Mouse (Mus musculus) ES-Bruce4 (cell line): ENCODE data around the gene Cenpb. TPM values are rescaled to one million over a fixed set of nuclear protein-coding genes. Genes with fewer than 3 reads are reported as not detected.

ENCODE experiments used
- H3K27ac ChIP-seq: 2 replicates; pipeline ENCODE4 v1.5.1; 2012; ENCODE audit warnings: low read length, inconsistent platforms; ENCODE audit not compliant: insufficient read depth
- H3K27me3 ChIP-seq: 2 replicates; pipeline ENCODE4 v1.6.1; 2012; ENCODE audit warnings: mild to moderate bottlenecking, low read length, inconsistent platforms; ENCODE audit not compliant: control insufficient read depth, poor library complexity, insufficient read depth, severe bottlenecking
- H3K36me3 ChIP-seq: 2 replicates; pipeline ENCODE4 v1.6.1; 2012; ENCODE audit warnings: inconsistent platforms, mild to moderate bottlenecking, low read length, moderate library complexity; ENCODE audit not compliant: control insufficient read depth, poor library complexity, insufficient read depth, severe bottlenecking
- H3K4me1 ChIP-seq: one replicate; pipeline ENCODE4 v1.8.1; 2011; ENCODE audit warnings: low read length; ENCODE audit not compliant: control insufficient read depth, insufficient read depth
- H3K4me3 ChIP-seq: 2 replicates; pipeline ENCODE4 v1.5.1; 2011; ENCODE audit warnings: low read depth, mild to moderate bottlenecking, low read length
- H3K9ac ChIP-seq: 2 replicates; pipeline ENCODE4 v1.6.1; 2012; ENCODE audit warnings: low read depth, mild to moderate bottlenecking, inconsistent platforms; ENCODE audit not compliant: poor library complexity, severe bottlenecking
- H3K9me3 ChIP-seq: replicated peaks from 2 replicates; pipeline ENCODE4 v1.6.1; 2012; ENCODE audit warnings: mild to moderate bottlenecking, low read length, inconsistent platforms; ENCODE audit not compliant: control insufficient read depth, poor library complexity, insufficient read depth, severe bottlenecking
- CTCF ChIP-seq: IDR thresholded peaks from one replicate; pipeline ENCODE4 v1.8.1; 2011; ENCODE audit warnings: low read depth, low read length
- EP300 ChIP-seq: IDR thresholded peaks from 2 replicates; pipeline ENCODE4 v1.6.1; 2011; ENCODE audit warnings: low read depth, low read length; ENCODE audit not compliant: insufficient read depth
- POLR2A ChIP-seq: IDR thresholded peaks from one replicate; pipeline ENCODE4 v1.8.1; 2011; ENCODE audit warnings: low read length; ENCODE audit not compliant: insufficient read depth
- polyA plus RNA-seq: library from polyadenylated mRNA; stranded (reverse); fragments of >200 nt; gene quantifications from 2 replicates; pipeline ENCODE4 v1.2.4, GENCODE M21; 2011; ENCODE audit warnings: low read depth; ENCODE audit not compliant: missing spikeins, insufficient read depth, insufficient read length

The Cenpb gene
- polyA plus RNA-seq, 1 experiment, result 12.2 TPM

- H3K36me3 ChIP-seq, result no peaks in the 10 kb centered on the region
- H3K9me3 ChIP-seq, result no peaks in the 10 kb centered on the region
- no peak overlapping the region for H3K4me3 ChIP-seq
- no peak overlapping the region for H3K9ac ChIP-seq
- no peak for TF ChIP-seq CTCF
- no peak for TF ChIP-seq POLR2A
- TF ChIP-seq EP300, result no peak
- no peaks in the 10 kb centered on the region for H3K27me3 ChIP-seq
- H3K4me1 ChIP-seq, result peaks cover 2% of the 10 kb centered on the region
- H3K27ac ChIP-seq, result no peak overlapping the region
These were observed 11.9 kb downstream of the Cenpb start for GRCm38 (mm10) chr2:131167984-131168383.

- H3K27me3 ChIP-seq, result no peaks in the 10 kb centered on the region
- H3K36me3 ChIP-seq, result no peaks in the 10 kb centered on the region
- no peak overlapping the region for H3K4me3 ChIP-seq
- H3K9me3 ChIP-seq, result no peaks in the 10 kb centered on the region
- 0 out of 2 replicates have a peak overlapping the region, but pooled peaks have one; percentile 19 for H3K27ac ChIP-seq
- TF ChIP-seq CTCF (no peak), EP300 (no peak), POLR2A (no peak)
- no peaks in the 10 kb centered on the region for H3K4me1 ChIP-seq
- no peak overlapping the region for H3K9ac ChIP-seq
These were observed 13.7 kb downstream of the Cenpb start for GRCm38 (mm10) chr2:131166172-131166571.

GRCm38 (mm10) chr2:131163924-131164323 is 15.9 kb downstream of the Cenpb start:
- no peak overlapping the region for H3K9ac ChIP-seq
- no peaks in the 10 kb centered on the region for H3K4me1 ChIP-seq
- H3K9me3 ChIP-seq, result no peaks in the 10 kb centered on the region
- H3K4me3 ChIP-seq, result no peak overlapping the region
- no peak overlapping the region for H3K27ac ChIP-seq
- H3K27me3 ChIP-seq, result no peaks in the 10 kb centered on the region
- no peaks in the 10 kb centered on the region for H3K36me3 ChIP-seq
- no peak for TF ChIP-seq POLR2A
- TF ChIP-seq CTCF, result no peak
- no peak for TF ChIP-seq EP300

GRCm38 (mm10) chr2:131160671-131161111 is 19.2 kb downstream of the Cenpb start:
- Histone ChIP-seq H3K36me3 (no peaks in the 10 kb centered on the region), H3K4me1 (no peaks in the 10 kb centered on the region), H3K9ac (0 out of 2 replicates have a peak overlapping the region, but pooled peaks have one; percentile 1), H3K27me3 (no peaks in the 10 kb centered on the region), H3K4me3 (peak overlapping the region; percentile 71), H3K9me3 (no peaks in the 10 kb centered on the region), H3K27ac (no peak overlapping the region)
- TF ChIP-seq POLR2A (no peak), EP300 (no peak), CTCF (no peak)

GRCm38 (mm10) chr2:131159938-131160581 is 19.8 kb downstream of the Cenpb start, which contains the start of gene 1700037H04Rik:
Gene 1700037H04Rik (minus strand): TSS chr2:131160081.
- peak within 1 kb of the TSS; percentile 60 for H3K9ac ChIP-seq
- no peaks in the 10 kb centered on the region for H3K9me3 ChIP-seq
- no peaks in the 10 kb centered on the region for H3K4me1 ChIP-seq
- peak within 1 kb of the TSS; percentile 93 for H3K4me3 ChIP-seq
- TF ChIP-seq CTCF (no peak), EP300 (peak; percentile 45; the same call in 1 of the 2 replicates), POLR2A (peak; percentile 53)
- H3K27me3 ChIP-seq, result no peaks in the 10 kb centered on the region
- H3K27ac ChIP-seq, result peak within 1 kb of the TSS; percentile 47; the same call in 1 of the 2 replicates
- H3K36me3 ChIP-seq, result no peaks in the 10 kb centered on the region

GRCm38 (mm10) chr2:131159491-131159910 is 20.4 kb downstream of the Cenpb start:
- no peaks in the 10 kb centered on the region for H3K36me3 ChIP-seq
- no peak for TF ChIP-seq POLR2A
- TF ChIP-seq EP300, result no peak
- no peak for TF ChIP-seq CTCF
- peak overlapping the region; percentile 93 for H3K4me3 ChIP-seq
- peak overlapping the region; percentile 60 for H3K9ac ChIP-seq
- no peaks in the 10 kb centered on the region for H3K4me1 ChIP-seq
- H3K27ac ChIP-seq, result no peak overlapping the region
- no peaks in the 10 kb centered on the region for H3K9me3 ChIP-seq
- no peaks in the 10 kb centered on the region for H3K27me3 ChIP-seq
